Mouse (Mus musculus): ENCODE data around the gene Tex44.

Tex44 gene

DNA sequence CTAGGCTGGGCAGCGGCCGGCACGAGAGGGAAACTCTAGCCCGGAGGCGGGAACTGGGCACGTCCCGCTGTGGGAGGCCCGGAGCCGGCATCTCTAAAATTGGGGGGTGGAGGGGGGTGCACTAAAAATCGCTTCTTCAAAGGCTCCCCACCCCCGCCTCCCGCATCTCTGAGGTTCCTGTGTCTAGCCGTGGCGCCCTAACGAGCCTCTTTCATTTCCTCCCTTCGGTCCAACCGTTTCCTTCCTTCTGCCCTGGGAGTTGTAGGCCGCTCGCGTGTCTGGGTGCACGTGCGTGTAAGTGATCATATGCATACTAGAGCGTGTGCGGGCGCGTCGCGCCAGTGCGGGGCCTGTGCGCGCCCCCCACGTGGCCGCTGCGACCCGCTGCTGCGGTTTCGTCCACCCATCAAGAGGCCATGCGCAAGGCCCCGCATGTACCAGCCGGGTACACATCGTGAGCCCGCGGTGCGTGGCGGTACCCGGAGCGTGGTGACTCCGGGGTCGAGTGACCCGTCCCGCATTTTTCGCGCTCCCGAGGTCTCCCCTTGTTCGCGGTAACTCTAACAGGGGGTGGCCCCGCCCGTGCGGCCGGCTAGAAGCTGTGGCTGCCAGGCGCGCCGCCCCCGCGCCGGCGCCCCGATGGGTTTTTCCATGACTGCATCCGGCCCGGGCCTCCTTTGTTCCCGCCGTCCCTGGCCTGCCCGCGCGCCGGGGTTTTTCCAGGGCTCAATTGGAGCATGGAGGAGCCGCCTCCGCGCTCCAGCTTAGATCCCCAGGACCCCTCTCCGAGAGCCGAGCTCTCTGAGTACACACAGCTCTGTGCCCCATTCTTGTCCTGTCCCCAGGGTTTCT, 16.1 kb downstream of the Tex44 start:
- in situ Hi-C loops (cut with MboI, MseI) = loop anchor here (5.0 kb wide), 2 partner anchors 60 to 90 kb away; no protein-coding TSS in a partner anchor

- in situ Hi-C loops (cut with MboI, MseI) = loop anchor here (5.0 kb wide), 2 partner anchors 59 to 89 kb away; no protein-coding TSS in a partner anchor
Observed at GRCm38 (mm10) chr1:86442832-86443231, 16.7 kb downstream of the Tex44 start.

GRCm38 (mm10) chr1:86443386-86444172, 17.4 kb downstream of the Tex44 start:
- in situ Hi-C loops (cut with MboI, MseI) = loop anchor here (5.0 kb wide), 2 partner anchors 59 to 89 kb away; no protein-coding TSS in a partner anchor

DNA sequence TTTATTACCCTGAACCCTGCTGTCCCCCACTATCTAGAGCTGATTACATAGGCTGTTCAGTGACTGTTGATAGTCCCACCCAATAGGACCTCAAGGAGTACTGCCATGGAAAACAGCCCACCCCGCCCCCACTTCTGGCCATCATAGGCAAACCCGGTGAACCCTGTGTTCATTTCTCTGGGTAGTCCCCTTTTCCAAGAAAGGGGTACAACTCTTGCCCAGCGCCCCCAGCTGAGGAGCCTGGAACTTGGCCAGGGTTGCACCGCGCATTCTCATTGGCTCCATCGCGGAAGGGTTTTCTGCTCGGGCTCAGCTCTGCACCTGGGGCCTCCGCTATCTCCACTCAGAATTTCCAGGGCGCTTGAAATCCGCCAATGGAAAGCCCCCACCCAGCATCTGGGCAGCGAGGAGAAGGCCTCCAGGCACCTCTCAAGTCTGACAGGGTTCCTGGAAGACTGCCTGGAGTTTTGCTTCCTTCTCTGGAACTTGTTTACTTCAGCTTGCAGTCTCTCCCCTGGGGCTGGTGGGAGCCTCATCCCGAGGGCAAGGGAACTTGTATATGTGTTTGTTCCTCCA, 21.6 kb downstream of the Tex44 start:
- in situ Hi-C loops (cut with MboI, MseI) = no loop called here

DNA sequence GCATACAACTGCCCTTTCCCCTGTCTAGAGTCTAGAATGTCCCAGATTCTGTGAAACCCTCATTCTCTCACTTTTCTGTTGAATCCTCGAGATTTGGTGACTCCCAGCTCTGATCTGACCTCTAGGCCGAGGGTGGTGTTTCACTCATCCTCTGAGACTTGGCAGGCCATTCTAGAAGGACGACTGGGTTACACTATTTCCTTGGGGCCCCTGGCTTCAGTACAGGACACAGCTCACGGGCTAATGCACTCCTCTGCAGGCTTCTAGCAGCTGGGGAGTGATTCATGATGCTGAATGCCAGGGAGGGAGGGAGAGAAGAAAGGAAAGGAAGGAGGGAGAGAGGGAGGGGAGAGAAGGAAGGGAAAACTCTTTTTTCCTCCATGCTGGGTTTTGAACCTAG, 22.1 kb downstream of the Tex44 start:
- in situ Hi-C loops (cut with MboI, MseI) = no loop called here

DNA sequence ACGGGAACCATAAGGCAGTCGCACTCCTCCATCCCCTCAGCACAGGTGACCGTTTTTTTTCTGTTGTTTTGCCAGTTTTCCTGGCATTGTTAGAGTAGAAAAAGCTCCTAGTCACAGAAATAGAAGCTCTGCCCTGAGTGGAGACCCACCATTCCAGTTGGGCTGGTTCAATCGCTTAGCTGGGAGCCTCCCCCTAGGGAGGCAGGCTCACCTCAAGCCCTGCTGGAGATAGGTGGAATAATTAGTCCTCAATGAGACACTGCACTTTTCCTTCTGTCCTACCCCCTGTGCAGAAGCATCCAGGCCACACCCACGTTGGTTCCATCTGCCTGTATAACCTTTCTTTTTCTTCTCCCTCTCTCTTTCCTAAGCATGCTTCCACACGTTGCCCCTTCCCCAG, 23.8 kb downstream of the Tex44 start:
- in situ Hi-C loops (cut with MboI, MseI) = no loop called here

DNA sequence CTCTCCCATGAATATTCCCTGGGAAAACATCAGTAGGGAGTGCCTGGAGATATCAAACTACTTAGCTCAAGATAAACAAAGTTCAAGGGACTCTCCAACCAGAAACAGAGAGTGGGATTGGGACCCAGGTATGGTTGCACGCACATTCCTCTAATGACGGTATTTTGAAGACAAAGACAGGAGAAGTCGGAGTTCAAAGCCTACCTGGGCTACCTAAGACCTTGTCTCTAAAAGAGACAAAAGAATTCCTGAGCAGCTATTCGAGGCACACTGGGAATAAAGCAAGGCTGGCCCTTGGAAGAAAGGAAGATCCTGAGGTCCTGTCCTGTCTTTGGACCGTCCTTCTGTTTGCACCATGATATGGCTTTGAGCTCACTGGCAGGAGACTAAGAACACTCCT, 26.6 kb downstream of the Tex44 start:
- in situ Hi-C loops (cut with MboI, MseI) = no loop called here

DNA sequence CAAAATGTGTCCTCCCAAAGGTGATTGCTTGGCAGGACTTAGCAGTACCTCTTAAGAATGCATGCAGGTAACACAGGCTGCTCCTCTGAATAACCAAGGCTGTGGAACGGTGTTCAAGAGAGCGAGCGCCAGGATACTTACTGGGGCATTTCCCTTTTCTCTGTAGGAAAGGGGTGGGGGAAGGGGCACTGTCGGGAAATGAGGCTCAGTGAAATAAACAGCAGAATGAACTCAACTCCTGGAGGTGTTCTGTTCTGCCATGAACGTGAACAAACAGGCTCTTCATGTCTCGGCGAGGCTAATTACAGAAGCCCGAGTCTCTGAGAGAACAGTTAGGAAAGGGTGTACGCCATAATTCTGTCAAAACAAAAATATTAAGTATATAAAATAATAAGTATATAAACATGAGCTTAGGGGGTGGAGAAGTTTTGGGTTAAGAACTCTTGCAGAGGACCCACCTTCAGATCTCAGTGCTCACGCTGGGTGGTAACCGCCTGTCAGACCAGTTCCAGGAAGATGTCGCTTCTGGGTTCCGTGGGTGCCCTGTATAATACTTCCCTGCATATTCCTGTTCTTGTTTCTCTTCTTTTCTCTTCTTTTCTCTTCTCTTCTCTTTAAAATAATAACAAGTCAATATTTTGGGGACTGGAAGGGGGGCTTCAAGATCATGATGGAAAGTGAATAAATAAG, 30.9 kb downstream of the Tex44 start:
- in situ Hi-C loops (cut with MboI, MseI) = no loop called here

GRCm38 (mm10) chr1:86459371-86459770, 33.2 kb downstream of the Tex44 start:
- in situ Hi-C loops (cut with MboI, MseI) = no loop called here

- in situ Hi-C loops (cut with MboI, MseI) = no loop called here
Observed at GRCm38 (mm10) chr1:86464223-86464874, 38.2 kb downstream of the Tex44 start.

- in situ Hi-C loops (cut with MboI, MseI) = no loop called here
Observed at GRCm38 (mm10) chr1:86464875-86465224, 38.7 kb downstream of the Tex44 start.

- in situ Hi-C loops (cut with MboI, MseI) = no loop called here
Observed at GRCm38 (mm10) chr1:86467416-86467815, 41.3 kb downstream of the Tex44 start.

- in situ Hi-C loops (cut with MboI, MseI) = loop anchor here in 1 of 2 experiments (10.0 kb wide), 1 partner anchor 395 kb away; no protein-coding TSS in a partner anchor
Observed at GRCm38 (mm10) chr1:86469876-86470275, 43.7 kb downstream of the Tex44 start.

- in situ Hi-C loops (cut with MboI, MseI) = loop anchor here in 1 of 2 experiments (10.0 kb wide), 1 partner anchor 394 kb away; no protein-coding TSS in a partner anchor
Observed at GRCm38 (mm10) chr1:86470519-86471181, 44.5 kb downstream of the Tex44 start.

DNA sequence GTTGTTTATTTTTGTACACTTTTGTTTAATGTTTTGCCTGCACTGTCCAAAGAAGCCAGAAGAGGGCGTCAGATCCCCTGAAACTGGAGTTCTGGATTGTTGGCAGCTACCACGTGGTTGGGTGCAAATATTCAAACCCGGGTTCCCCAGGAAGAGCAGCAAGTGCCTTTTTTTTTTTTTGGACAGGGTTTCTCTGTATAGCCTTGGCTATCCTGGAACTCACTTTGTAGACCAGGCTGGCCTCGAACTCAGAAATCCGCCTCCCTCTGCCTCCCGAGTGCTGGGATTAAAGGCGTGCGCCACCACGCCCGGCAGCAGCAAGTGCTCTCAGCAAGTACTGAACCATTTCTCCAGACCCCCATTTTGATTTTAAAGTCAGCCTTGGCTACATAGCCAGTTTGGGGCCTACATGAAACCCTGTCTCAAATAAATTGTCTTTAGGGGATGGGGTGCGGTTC, 45.4 kb downstream of the Tex44 start:
- in situ Hi-C loops (cut with MboI, MseI) = loop anchor here in 1 of 2 experiments (10.0 kb wide), 1 partner anchor 393 kb away; no protein-coding TSS in a partner anchor

DNA sequence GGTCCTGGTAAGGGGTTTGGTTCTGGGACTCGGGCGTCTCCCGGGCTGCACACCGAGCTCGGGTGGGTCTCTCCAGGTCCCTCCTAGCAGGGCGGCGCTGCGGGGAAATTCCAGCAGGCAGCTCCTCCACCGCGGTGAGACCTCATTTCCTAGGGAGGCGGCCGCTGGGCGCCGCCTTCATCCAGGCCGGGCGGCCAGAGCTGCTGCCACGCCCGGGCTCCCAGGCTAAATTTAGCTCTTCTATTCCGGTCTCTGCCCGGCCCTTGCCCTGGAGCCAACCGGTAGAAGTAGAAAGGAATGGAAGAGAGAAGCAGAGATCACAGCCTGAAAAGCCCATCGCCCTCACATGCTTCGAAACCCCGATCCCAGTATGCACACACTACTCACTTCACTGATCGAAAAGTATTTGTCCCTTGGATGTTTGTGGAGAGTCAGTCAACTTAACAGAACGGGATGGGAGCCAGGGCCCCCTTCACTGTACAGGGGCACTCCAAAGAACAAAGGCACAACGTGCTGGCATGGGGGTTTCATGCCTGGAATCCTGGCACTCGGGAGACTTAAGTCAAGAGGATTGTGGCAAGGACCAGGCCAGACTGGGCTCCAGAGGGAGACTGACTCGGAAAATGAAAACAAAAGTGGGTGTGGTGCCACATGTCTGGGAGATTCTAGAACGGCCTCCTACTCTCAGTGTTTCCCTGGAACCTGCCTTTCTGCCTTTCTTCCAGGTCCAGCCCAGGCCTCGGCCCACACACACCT, 46.2 kb downstream of the Tex44 start:
- in situ Hi-C loops (cut with MboI, MseI) = loop anchor here in 1 of 2 experiments (10.0 kb wide), 1 partner anchor 392 kb away; no protein-coding TSS in a partner anchor

DNA sequence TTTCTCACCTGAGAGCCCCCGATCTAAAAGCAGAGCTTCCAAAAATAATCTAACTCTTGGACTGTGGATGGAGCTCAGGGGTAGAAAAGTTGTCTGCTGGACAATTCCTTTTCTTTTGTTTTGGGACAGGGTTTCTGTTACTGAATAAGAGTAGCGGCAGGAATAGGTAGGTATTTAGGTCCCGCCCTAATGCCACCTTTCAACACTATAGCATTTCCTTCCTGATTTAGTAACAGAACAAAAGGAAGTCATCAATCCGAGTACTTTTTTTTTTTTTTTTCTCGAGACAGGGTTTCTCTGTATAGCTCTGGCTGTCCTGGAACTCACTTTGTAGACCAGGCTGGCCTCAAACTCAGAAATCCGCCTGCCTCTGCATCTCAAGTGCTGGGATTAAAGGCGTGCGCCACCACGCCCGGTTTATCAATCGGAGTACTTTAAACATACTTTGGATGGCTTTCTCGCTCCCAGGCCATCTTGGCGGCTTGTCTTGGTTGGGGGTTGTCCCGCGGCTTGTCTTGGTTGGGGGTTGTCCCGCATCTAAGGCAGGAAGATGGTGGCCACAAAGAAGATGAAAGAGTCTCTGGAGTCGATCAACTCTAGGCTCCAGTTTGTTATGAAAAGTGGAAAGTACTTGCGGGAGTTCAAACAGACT, 47.1 kb downstream of the Tex44 start:
- in situ Hi-C loops (cut with MboI, MseI) = loop anchor here in 1 of 2 experiments (10.0 kb wide), 1 partner anchor 392 kb away; no protein-coding TSS in a partner anchor
